Mouse (Mus musculus): ENCODE results near the gene Ipcef1.

DNA sequence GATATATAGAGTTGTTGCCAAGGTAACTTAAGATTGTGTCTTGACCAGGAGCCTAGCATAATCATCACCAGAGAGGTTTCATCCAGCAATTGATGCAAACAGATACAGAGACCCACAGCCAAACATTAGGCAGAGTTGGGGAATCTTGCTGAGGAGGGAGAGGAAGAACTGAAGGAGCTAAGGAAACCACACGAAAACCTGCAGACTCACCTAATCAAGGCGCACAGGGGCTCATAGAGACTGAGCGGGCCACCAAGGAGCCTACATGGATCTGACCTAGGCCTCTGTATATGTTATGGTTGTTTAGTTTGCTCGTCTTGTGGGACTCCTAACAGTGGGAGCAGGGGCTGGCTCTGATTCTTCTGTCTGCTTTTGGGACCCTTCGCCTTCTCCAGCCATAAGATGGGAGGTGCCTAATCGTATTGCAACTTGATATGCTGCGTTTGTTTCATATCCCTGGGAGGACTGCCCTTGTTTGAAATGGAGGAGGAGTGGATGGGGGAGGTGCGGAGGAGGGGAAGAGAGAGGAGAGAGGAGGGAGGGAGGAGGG, 24.5 kb upstream of the Ipcef1 start:
- TF ChIP-seq CTCF (IDR thresholded peaks at IDR 0.05; ENCODE audit: low read depth) = no peak
- TF ChIP-seq EP300 (IDR thresholded peaks at IDR 0.05; ENCODE audit: low read depth) = no peak
